Mouse (Mus musculus) liver, postnatal 0 days (tissue): ENCODE data around the gene Xylt1. TPM values are rescaled to one million over a fixed set of nuclear protein-coding genes. Genes with fewer than 3 reads are reported as not detected.

ENCODE experiments used
- ATAC-seq: fragments of 200-750 bp; cut with Nextera tagmentation; 2 replicates; pipeline ENCODE4 v1.8.0; 2017; ENCODE audit warnings: mild to moderate bottlenecking, moderate library complexity
- DNase-seq: peaks from one replicate; pipeline ENCODE4 v3.0.0-alpha.2; 2016
- H3K27ac ChIP-seq: fragments of 300-500 bp; sonication (generic); 2 replicates; pipeline ENCODE4 v1.5.1; 2014; ENCODE audit warnings: antibody characterized with exemption, moderate library complexity, mild to moderate bottlenecking, low read depth
- H3K27me3 ChIP-seq: fragments of 300-500 bp; sonication (generic); 2 replicates; pipeline ENCODE4 v1.6.1; 2014; ENCODE audit warnings: low read length, control low read depth, mixed read lengths; ENCODE audit not compliant: insufficient read depth
- H3K36me3 ChIP-seq: fragments of 300-500 bp; sonication (generic); replicated peaks from 2 replicates; pipeline ENCODE4 v1.6.1; 2014; ENCODE audit warnings: mild to moderate bottlenecking, control low read depth, low read length, moderate library complexity, mixed read lengths; ENCODE audit not compliant: insufficient read depth
- H3K4me1 ChIP-seq: fragments of 300-500 bp; sonication (generic); 2 replicates; pipeline ENCODE4 v1.6.1; 2014; ENCODE audit warnings: antibody characterized with exemption, mild to moderate bottlenecking, control low read depth; ENCODE audit not compliant: insufficient read depth
- H3K4me2 ChIP-seq: fragments of 300-500 bp; sonication (generic); 2 replicates; pipeline ENCODE4 v1.6.1; 2014; ENCODE audit warnings: low read depth, mild to moderate bottlenecking, low read length, moderate library complexity, mixed read lengths
- H3K4me3 ChIP-seq: fragments of 300-500 bp; sonication (generic); 2 replicates; pipeline ENCODE4 v1.5.1; 2014; ENCODE audit warnings: low read depth, low read length
- H3K9ac ChIP-seq: fragments of 300-500 bp; sonication (generic); replicated peaks from 2 replicates; pipeline ENCODE4 v1.6.1; 2014; ENCODE audit warnings: mild to moderate bottlenecking, moderate library complexity
- H3K9me3 ChIP-seq: fragments of 300-500 bp; sonication (generic); 2 replicates; pipeline ENCODE4 v1.6.1; 2016; ENCODE audit warnings: mild to moderate bottlenecking, control low read depth, low read length, mixed read lengths
- CTCF ChIP-seq: sonication (generic); IDR thresholded peaks from 2 replicates; pipeline ENCODE4 v1.5.1; 2016; ENCODE audit warnings: antibody characterized with exemption, low read depth
- EP300 ChIP-seq: IDR thresholded peaks from 2 replicates; pipeline ENCODE4 v1.6.1; 2016; ENCODE audit warnings: antibody characterized with exemption, low read depth, mild to moderate bottlenecking
- WGBS: fragments of 180-500 bp; shearing (Covaris S2); extraction: QIAGEN DNeasy Blood & Tissue Kit; methylation state at CpG from one replicate; pipeline ENCODE4 v1.1.7; 2014; ENCODE audit not compliant: insufficient replicate concordance; 5-methylcytosine and 5-hydroxymethylcytosine counted together
- polyA plus RNA-seq: library from polyadenylated mRNA; unstranded; fragments of >200 nt; fragmentation: Nextera tagmentation; extraction: Ambion mirVana; gene quantifications from 2 replicates; pipeline ENCODE4 v1.2.1, GENCODE M21; 2015

Xylt1 gene
- polyA plus RNA-seq, 1 experiment from 2014 or later: 0.31 TPM

DNA sequence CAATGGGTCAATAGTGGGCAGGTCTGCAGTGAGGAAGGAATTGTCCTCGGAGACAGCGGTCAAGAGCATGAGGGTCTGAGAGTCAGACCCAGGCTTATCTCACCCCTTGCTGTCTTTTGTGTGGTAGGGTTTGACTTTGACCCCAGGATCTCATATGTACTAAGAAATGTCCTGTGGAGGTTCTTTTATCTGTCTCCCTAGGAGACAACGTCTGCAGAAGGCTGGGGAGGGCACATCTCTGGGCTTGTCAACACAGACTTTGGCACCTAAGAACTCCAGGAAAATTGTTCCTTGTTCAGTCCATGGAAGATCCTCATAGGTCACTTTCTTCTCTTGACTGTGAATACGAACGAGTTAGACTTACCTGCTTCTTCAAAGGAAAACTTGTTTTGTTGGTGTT is 109.2 kb downstream of the Xylt1 start:
- DNase-seq (no peak), ATAC-seq (no peak)
- peaks cover 11% of the 10 kb centered on the region for H3K4me1 ChIP-seq
- no peak overlapping the region for H3K4me3 ChIP-seq
- no peaks in the 10 kb centered on the region for H3K36me3 ChIP-seq
- no peaks in the 10 kb centered on the region for H3K9me3 ChIP-seq
- H3K4me2 ChIP-seq: no peak overlapping the region
- no peaks in the 10 kb centered on the region for H3K27me3 ChIP-seq
- no peak overlapping the region for H3K27ac ChIP-seq
- 60% methylated on average over 5 of the region's 5 CpGs for WGBS
- TF ChIP-seq EP300 (no peak), CTCF (no peak)
- no peak overlapping the region for H3K9ac ChIP-seq

DNA sequence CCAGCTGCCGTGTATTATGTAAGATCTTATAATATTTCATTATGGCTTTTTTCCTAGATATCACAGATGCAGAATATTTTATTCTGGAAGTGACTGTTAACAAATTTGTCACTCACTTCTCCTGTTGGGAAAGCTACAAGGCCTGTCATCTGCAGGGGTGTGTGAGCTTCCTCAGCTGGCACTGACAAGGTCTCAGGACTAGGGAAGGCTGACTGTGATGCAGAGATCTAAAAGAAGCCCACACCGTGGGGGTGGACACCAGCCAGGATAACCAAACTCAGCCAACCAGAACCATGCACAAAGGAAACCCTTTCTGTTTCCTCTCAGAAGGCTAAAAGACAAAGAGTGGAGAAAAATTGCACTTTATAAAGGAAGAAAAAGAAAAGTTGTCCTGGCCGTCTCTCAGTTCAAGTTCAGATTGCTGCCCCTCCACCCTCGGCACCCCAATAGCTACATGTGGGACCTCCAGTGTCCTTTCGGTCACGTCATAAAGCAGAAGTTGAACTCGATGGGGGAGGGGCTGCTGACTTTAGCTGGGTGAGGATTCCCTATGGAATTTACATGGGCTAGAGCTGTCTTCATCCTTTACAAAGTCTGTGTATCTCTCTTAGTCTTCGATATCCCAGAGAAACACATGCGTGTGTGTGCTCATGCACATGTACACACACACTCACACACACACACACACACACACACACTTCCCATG is 109.9 kb downstream of the Xylt1 start:
- no peaks in the 10 kb centered on the region for H3K9me3 ChIP-seq
- no peak overlapping the region for H3K27ac ChIP-seq
- no peak overlapping the region for H3K4me2 ChIP-seq
- 58% methylated on average over 9 of the region's 9 CpGs for WGBS
- no peaks in the 10 kb centered on the region for H3K36me3 ChIP-seq
- no peaks in the 10 kb centered on the region for H3K27me3 ChIP-seq
- no peak for DNase-seq
- ATAC-seq: no peak
- no peak for TF ChIP-seq EP300
- TF ChIP-seq CTCF: no peak
- peaks cover 8% of the 10 kb centered on the region for H3K4me1 ChIP-seq
- no peak overlapping the region for H3K4me3 ChIP-seq
- no peak overlapping the region for H3K9ac ChIP-seq

DNA sequence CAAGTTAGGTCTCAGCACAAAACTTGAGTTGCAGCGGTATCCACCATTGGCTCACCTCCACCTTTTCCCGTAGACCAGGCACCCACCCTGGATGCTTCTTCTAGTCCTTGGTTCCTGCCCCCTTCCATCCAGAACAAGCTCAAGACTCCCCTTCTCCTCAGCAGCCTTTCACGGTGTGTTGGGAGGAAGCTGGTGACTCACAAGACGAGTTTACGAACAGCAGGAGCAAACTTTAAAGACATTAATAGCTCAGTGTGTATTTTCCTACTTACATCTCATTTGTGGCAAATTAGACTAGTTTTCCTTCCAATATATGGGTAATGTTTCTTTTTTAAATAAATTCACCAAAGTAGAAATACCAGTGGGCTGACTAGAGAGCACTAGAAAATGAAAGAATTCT is 110.7 kb downstream of the Xylt1 start:
- Histone ChIP-seq H3K4me3 (no peak overlapping the region), H3K4me1 (peaks cover 3% of the 10 kb centered on the region; the same call in 1 of the 2 replicates), H3K36me3 (no peaks in the 10 kb centered on the region), H3K27me3 (no peaks in the 10 kb centered on the region), H3K9ac (no peak overlapping the region), H3K27ac (no peak overlapping the region), H3K4me2 (no peak overlapping the region), H3K9me3 (no peaks in the 10 kb centered on the region)
- WGBS: 70% methylated on average over 5 of the region's 5 CpGs
- no peak for TF ChIP-seq CTCF
- no peak for TF ChIP-seq EP300
- DNase-seq (no peak), ATAC-seq (no peak)

DNA sequence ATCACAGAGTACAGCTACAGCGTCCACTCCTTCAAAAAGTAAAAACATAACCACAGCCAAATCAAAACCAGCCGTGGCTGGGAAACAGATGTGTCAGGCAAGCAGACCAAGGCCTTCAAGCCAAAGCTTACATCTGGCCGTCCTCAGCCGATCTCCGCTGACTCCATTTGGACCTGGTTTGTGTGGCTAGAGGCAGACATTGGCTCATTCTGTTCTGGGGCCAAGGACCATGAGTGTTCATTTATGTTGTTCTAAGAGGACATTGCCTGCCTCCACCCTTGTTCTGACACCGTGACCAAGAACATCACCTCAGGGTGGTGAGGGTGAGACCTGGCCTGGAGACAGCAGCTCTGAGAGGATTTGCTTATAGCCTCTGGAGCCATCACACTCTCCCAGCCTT is 113.4 kb downstream of the Xylt1 start:
- H3K9ac ChIP-seq: no peak overlapping the region
- no peak overlapping the region for H3K4me2 ChIP-seq
- no peaks in the 10 kb centered on the region for H3K9me3 ChIP-seq
- DNase-seq (no peak), ATAC-seq (no peak)
- no peaks in the 10 kb centered on the region for H3K4me1 ChIP-seq
- H3K27ac ChIP-seq: no peak overlapping the region
- no peaks in the 10 kb centered on the region for H3K27me3 ChIP-seq
- no peak overlapping the region for H3K4me3 ChIP-seq
- no peak for TF ChIP-seq CTCF
- TF ChIP-seq EP300: no peak
- no peaks in the 10 kb centered on the region for H3K36me3 ChIP-seq
- WGBS: 90% methylated on average over 6 of the region's 6 CpGs

DNA sequence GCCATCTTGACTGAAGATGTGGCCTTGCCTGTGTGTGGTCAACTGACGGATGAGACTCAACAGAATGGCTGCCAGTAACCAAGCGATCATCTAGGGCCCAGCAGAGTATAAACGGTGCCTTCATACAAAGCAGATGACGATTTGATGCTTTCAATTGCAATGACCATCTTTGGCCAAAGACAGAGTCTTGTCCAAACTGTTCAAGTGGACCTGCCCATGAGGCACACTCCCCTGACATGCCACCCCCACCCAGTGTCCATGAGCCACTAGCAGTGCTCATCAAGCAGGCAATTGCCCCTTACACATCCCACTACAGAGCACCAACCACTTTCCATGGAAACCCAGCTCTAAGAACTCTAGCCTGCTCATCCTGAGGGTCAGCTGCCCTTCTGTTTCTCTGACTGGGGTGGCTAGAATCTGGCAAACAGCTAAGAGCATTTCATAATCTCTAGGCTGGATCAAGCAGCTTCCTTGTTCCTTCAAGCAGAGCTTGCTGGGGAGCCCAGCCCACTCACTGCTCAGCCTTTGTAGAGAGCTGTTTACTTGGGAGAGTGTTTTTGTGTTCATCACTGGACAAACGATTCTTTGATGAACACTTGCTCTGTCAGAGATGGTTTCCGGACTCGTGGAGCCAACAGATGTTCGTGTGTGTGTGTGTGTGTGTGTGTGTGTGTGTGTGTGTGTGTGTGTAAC is 114.0 kb downstream of the Xylt1 start:
- H3K9me3 ChIP-seq: no peaks in the 10 kb centered on the region
- TF ChIP-seq CTCF: no peak
- no peak for TF ChIP-seq EP300
- H3K27me3 ChIP-seq: no peaks in the 10 kb centered on the region
- ATAC-seq: no peak
- no peak overlapping the region for H3K4me3 ChIP-seq
- H3K36me3 ChIP-seq: no peaks in the 10 kb centered on the region
- H3K27ac ChIP-seq: no peak overlapping the region
- no peak for DNase-seq
- no peak overlapping the region for H3K4me2 ChIP-seq
- no peak overlapping the region for H3K9ac ChIP-seq
- 85% methylated on average over 8 of the region's 8 CpGs for WGBS
- no peaks in the 10 kb centered on the region for H3K4me1 ChIP-seq

DNA sequence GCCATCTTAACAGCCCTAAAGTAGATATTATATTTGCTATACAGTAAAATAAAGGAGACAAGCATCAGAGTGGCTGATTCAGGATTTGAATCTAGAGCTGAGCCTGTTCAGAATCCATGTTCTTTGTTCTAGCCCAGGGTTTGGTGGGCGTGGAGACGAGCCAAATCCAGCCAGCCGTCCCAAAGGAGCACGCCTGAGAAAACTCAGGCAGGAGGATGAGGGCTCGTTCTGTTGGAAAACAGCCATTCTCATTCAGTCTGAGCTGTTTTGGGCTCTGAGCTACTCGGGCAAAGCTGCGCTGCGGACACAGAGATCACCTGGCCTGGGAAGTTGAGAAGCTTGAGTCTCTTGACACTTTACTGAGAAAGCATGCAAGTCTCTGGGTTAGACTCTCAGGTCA is 115.0 kb downstream of the Xylt1 start:
- H3K27me3 ChIP-seq: no peaks in the 10 kb centered on the region
- no peak for DNase-seq
- no peak overlapping the region for H3K9ac ChIP-seq
- H3K9me3 ChIP-seq: no peaks in the 10 kb centered on the region
- H3K27ac ChIP-seq: no peak overlapping the region
- TF ChIP-seq CTCF: no peak
- no peak for TF ChIP-seq EP300
- H3K36me3 ChIP-seq: no peaks in the 10 kb centered on the region
- H3K4me1 ChIP-seq: no peaks in the 10 kb centered on the region
- ATAC-seq: no peak
- H3K4me2 ChIP-seq: no peak overlapping the region
- 82% methylated on average over 8 of the region's 8 CpGs for WGBS
- H3K4me3 ChIP-seq: no peak overlapping the region
